Mouse (Mus musculus): ENCODE results near the gene Slc24a4.

- no peak for TF ChIP-seq CTCF (IDR thresholded peaks at IDR 0.05; ENCODE audit: low read depth, low read length)
- TF ChIP-seq POLR2A (IDR thresholded peaks at IDR 0.05; ENCODE audit: borderline replicate concordance, low read depth, low read length): no peak
Observed at GRCm38 (mm10) chr12:102291686-102292085, 163.2 kb downstream of the Slc24a4 start.
